Mouse (Mus musculus) adrenal gland, adult (tissue): ENCODE data around the gene Atrip.

Source experiments
- DNase-seq, 2 experiments: peaks; one replicate each; pipeline ENCODE4 v3.0.0; 2022 to 2023; ENCODE audit warnings: low spot score in 1 of 2; ENCODE audit not compliant: inconsistent age in 2 of 2

Atrip gene

DNA sequence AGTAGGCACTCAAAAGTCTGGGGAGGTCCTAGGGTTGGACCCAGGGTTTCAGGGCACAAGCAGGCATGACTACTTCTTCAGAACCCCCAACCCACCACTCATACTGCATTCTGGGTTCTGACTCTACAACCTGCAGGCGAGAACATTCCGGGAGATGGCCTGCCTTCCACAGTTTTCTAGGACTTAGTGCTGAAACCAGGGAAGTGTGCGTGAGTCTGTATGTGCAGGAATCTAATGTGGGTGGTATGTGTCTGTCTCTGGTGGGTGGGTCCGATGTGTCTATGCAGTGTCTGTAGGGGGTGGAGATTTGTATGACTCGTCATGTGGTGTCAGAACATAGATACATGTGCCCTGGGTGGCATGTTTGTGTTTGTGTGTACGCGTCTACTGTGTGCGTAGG, 24.4 kb upstream of the Atrip start:
- no peak for DNase-seq

DNA sequence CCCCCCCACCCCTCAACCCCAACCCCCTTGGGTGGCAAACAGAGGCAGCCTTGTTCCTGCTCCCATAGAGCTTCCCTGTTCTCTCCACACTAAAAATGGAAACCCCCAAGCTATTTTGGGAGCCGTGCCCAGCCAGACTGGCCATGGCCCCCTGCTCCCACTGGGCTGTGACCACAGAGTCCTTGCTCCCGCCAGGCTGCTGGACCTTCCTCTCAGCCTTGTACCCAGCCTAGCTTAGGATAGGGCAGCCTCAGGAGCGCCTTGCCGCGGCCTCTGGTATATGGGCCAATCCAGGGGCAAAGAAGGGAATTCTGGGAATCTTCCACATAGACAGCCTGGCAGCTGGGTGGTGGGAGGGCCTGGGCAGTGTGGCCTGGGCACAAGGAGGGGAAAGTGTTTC, 23.9 kb upstream of the Atrip start:
- peak; percentile 79 to 92 for DNase-seq

DNA sequence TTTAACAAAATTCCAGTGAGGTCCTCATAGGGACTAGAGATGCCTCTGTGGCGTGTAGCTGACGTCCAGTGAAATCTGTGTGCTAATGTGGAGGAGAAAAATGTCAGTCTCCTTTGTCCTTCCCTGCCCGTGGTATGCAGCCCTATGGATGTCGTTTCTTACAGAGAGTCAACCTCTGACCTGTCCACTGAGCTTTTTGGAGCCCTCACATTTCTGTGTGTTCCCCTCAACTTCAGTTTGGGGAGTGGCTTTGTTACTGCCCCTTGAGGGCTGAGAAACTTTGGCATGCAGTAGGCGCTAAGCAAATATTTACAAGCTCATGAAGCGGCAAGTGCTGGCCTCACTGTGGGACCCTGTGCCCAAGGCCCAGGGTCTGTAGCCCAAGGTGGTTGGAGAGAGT, 23.4 kb upstream of the Atrip start:
- DNase-seq = peak in 1 of 2 experiments; percentile 78

DNA sequence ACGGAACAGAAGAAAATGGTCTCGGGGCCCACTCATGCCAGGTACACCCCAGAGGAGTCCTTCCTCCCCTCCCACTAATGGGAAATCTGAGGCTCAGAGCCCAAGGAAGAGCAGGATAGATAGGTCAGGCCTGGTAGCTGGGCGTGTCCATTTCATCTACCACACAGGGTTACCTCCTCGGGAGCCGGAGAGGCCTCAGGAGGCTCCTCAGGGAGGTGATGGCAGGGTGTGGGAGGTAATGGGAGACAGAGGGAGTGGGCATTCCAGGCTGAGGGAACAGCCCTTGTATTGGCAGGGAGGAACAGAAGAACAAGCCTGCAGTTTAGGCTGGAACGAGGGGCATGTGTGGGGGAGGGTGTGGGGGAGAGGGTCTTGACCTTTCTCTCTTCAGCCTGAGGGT, 22.9 kb upstream of the Atrip start:
- DNase-seq = peak; percentile 57 to 84

DNA sequence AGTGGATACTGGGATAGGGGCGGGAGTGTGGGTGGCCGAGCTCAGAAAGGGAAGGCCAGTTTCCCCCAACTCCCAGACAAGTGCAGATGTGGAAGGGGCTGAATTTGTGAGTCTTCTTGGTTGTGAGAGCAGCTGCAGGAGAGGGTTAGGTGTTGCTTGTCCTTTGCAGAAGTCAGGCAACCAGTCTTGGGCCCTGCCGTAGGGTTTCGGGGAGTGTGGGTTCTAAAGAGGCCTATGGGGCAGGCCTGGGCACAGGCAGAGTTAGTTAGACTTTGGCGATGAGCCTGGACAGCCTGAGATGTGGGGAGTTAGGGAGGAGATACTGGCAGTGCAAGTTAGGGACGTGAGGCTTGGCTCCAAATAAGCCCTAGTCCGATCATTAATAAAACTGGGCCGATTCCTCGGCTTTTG, 22.3 kb upstream of the Atrip start:
- peak; percentile 59 to 86 for DNase-seq

DNA sequence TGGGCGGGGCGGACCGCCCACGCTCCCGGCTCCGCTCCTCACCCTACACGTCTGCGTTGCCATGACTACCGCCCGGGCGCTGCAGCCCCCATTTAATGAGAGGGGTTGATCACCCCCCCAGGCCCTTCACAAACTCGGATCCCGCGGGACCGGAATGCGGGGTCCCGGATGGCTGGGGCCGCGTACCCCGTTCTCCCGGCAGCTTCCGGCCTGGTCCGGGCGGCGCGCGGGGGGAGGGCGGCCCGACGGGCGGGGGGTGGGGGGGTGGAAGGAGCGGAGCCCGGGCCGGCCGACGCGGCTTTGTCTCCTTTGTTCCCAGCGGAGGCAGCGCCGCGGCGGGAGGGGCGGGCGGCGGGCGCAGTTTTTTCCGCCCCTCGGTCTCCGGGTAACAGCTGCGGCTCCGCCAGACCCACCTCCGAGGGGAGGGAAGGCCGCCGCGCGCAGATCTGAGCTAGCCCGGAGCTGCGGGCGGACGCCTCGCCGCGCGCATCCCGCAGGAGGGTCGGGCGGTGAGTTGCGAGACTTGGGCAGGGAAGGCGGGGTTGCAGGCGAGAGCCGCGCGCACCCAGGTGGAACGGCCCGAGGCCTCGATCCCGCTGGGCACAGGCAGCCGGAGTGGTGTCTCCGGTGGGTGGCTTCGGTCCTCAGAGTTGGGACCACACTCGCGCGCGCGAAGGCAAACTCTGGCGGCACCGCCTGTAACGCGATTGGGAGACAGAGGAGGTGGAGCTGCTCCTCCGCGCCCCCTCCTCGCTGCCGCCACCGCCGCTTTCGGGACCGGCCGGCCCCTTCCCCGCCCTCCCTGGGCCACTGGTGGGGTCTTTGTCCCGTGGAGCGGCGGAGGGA, 21.4 kb upstream of the Atrip start, which contains the start of gene Plxnb1:
Gene Plxnb1, plus strand, starts transcription at position 253 of the 846 bp plus-strand sequence.
- peak; percentile 84 to 93 for DNase-seq

DNA sequence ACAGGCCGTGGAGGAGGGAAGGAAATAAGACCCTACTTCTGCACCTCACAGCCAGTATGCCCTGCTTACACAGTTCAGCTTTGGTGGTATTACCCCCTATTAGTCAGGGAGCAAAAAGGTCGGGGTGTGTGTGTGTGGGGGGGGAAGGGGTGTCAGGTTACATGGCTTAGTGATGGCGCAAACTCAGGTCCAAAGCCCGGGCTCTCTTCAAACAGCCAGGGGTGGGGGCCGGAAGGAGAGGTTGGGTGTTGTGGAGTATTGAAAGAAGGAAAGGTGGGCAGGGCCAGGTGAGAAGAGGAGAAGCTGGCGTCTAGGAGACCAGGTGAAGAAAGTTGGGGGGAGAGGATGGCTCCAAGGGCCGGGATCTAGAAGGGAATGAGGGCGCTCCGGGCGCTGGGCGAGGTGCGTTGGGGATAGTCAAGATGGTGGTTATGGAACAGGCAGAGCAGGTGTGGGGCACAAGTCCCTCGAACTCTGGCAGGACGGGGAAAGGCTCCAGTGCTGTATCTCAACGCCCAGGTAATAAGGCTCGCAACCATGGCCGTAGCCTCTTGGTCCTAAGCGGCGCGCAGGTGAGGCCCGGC, 20.7 kb upstream of the Atrip start:
- no peak for DNase-seq

DNA sequence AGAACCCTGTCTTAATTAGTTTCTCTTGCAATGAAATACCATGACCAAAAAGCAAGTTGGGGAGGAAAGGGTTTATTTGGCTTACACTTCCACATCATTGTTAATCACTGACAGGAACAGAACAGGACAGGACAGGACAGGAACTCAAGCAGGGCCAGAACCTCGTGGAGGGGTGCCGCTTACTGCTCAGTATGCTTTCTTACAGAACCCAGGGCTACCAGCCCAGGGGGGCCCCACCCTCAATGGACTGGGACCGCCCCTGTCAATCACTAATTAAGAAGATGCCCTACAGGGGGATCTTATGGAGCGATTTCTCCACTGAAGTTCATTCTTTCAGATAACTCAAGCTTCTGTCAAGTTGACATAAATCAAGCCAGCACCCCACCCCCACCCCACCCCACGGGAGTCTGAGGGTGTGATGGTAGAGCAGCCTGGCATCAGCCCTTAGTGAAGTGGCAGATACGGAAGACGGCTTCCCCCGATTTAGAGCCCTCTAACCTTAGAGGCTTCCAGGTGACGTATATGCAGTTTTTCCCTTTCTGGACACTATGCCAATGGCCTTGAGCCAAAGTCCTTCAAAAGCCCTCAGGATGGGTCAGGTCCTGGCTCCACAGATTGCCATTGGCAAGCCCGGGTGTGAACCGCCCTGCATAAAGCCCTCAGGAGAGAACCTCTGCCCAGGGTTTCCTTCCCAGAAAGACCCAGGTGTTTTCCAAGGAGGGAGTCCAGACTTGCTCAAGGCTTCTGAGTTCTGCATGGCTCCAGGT, 20.0 kb upstream of the Atrip start:
- DNase-seq = peak; percentile 64 to 86

DNA sequence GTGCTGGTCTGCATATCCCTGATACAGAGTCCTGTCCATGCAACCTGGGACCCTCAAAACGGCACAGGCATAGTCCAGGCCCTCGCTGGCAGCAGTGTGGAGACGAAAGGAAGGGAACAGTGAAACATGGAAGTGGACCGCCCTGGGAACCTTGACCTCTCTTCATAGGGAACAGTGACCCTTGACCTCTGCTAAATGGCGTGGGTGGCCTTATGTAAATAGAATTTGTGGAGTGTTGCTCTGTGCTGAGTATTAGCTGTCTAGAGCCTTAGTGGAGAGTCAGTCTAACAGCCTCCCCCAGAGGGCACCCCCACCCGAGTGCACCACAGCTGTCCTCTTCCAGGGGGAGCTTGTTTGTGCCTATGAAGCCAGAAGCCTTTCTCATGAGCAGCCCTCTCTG, 18.9 kb upstream of the Atrip start:
- DNase-seq = no peak

DNA sequence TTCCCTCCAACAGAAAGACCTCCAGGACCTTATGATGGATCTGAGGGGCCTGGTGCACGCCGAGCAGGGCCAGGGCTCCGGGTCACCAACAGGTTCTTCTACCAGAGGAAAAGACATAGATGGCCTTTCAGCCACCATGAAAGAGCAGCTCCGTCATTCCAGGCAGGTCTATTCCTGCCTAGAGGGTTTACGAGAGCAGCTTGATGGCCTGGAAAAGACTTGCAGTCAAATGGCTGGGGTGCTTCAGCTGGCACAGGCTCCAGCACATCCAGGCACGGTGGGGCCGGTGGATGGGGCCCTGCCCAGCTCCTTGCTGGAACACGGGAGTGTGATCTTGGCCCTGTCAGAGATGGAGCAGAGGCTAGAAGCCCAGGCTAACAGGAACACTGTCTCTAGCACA, 17.9 kb upstream of the Atrip start:
- peak in 1 of 2 experiments; percentile 26 for DNase-seq

DNA sequence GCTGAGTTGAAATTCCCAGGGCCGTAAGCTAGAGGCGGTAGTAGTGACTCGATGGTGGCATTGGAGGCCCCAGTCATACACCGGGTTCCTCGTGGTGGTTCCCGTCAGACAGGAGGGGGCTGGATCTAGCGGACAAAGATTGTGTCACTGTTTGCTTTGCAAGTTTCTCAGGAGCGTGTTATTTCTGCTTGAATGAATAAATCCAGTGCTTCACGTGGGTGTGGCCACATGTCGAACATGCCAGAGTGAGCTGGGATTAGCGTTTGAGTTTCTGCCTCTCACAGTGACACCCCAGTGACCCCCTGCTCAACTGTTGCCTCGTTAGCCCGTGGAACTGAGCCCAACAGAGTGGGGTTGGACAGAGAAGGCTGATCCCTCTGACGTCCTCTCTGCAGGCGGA, 16.5 kb upstream of the Atrip start:
- peak in 1 of 2 experiments; percentile 24 for DNase-seq

DNA sequence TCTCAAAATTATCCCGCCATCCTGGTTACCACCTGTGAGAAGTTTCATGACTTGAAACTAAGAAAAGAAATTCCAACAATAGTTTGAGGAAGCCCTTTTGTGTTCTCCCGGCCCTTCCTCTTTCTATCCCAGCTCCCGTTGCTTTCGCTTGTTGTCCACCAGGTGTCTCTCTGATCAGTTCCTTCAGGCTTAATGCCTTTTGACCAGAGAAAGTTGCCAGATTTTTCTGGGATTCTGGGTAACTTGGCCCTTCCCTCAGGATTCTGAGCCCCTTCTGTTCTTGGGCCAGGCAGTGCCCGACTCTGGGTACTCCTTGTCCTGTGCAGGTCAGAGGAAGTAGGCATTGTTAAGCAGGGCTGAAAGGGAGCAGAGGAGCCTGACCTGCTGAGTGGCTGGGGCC, 14.1 kb upstream of the Atrip start:
- peak in 1 of 2 experiments; percentile 84 for DNase-seq

DNA sequence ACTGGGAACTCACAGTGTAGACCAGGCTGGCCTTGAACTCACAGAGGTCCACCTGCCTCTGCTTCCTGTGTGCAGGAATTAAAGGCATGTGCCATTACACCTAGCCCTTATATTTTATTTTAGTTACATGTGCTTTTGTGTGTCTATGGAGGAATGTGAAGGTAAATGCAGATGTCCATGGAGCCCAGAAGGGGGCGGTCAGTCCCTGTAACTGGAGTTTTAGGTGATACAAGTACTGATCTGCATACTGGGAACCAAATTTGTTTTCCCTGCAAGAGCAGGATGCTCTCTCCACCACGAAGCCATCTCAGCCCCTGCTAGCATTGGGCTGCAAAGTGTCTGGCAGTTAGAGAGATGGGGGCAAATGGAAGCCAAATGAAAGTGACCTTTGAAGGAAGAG, 11.0 kb upstream of the Atrip start:
- peak in 1 of 2 experiments; percentile 52 for DNase-seq

DNA sequence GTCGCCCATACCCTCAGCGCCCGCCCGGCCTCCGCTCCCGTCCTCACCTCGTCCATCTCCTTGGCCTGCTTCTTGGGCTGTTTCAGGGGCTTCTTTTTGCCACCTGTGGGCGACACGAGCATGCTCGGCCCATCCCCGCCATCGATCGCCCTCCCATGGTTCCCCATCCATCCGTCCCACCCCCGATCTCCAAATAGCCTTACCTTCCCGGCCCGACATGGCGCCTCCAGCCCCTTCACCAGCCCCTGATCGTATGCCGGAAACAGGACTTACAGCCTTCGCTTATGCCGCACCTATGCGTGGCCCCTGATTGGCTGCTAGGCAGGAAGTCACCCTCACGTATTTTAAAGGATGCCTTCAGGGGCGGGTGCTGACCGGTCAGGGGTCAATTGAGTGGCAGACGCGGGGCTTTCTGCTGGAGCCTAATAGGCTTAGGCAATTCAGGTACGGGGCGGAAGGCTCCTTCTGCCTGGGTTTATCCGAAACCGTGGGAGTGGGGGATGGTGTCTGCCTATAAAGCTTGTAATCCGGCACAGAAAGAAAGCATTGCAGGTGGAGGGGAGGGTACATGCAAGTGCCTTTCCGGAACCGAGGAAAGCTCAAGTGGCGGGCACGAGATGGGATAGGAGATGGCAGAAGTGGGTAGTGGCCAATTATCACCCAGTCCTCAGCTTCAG, 8.3 kb upstream of the Atrip start, which contains the start of the genes Ccdc51 and Tma7:
Gene Ccdc51, plus strand, starts transcription at position 370 of the 677 bp plus-strand sequence.
Gene Tma7, minus strand, starts transcription at position 464 of the 677 bp plus-strand sequence.
- DNase-seq = peak; percentile 91 to 97

DNA sequence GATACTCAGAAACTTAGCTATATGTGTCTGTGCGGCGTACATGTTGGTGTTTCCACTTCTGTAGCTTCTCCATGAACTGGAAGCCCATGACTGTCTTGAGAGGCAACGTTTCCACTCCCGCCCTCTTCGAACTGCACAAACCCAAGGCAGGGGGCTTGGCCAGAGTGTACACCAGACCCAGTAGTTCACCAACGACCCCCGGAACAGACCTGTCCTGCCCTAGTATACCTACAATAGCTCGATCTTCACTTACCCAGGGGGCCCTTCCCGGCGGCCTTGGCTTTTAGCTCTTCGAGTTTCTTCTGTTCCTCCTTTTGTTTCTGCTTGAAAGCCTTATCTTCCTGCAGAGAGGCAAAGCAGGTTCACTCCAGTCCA, 7.8 kb upstream of the Atrip start:
- no peak for DNase-seq

DNA sequence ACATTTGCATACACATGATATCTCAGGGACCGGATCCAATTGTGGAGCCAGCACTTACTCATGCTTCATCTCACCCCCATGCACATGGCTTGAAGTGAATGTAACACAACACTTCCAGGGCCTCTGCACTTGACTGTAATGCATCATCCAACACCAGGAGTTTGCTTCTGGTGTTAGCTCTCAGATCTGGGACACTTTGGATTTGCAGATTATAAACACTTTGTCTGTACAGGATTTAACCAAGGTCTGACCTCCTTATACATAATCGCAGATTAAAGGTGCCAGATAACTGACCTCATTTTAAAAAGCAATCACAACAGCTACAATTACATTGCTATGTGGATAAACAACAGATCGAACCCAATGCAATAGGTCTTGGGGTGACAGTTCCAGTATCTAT, 6.6 kb upstream of the Atrip start:
- peak in 1 of 2 experiments; percentile 46 for DNase-seq

DNA sequence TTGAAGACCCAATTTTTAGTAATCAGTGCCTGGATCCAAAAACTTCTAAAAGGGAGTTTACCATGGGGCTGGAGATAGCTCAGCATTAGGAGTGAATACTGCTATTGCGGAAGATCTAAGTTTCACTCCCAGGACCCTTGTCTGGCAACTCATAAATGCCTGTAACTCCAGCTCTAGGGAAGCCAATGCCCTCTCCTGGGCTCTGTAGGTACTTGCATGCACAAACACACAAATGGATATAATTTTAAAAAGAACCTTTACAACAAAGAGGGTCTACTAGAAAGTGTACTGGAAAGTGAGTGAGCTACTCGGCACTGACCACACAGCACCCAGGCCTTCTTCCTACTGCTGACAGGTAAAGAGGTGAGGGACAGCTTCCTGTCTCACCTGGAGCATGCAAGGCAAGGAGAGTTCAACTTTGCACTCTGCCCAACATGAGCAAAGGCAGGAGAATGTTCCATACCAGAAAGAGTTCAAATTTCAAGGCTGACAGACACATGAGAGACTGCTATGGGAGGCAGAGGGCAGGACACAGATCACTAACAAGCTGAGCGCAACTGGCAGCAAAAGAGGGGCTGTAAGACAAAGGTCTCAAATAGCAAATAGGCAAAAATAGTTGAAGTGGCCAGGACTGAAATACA, 5.7 kb downstream of the Atrip start:
- no peak for DNase-seq

DNA sequence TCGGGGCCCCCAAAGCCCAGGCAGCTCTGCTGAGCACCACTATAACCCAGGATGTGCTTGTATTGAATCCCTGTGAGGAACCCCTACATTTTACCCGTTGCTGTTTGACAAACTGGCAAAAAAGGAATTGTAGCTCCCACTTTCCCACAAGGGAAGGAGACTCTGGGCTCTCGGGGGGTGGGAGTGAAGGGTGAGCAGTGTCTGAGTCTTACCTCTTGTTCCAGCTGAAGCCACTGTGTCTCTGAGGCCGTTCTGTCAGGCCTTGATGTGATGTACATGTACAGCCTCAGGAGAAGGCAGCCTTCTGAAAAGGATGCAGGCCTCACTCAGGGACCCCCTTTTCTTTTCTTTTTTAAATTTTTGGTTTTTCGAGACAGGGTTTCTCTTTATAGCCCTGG, 13.0 kb downstream of the Atrip start:
- DNase-seq = peak in 1 of 2 experiments; percentile 12

DNA sequence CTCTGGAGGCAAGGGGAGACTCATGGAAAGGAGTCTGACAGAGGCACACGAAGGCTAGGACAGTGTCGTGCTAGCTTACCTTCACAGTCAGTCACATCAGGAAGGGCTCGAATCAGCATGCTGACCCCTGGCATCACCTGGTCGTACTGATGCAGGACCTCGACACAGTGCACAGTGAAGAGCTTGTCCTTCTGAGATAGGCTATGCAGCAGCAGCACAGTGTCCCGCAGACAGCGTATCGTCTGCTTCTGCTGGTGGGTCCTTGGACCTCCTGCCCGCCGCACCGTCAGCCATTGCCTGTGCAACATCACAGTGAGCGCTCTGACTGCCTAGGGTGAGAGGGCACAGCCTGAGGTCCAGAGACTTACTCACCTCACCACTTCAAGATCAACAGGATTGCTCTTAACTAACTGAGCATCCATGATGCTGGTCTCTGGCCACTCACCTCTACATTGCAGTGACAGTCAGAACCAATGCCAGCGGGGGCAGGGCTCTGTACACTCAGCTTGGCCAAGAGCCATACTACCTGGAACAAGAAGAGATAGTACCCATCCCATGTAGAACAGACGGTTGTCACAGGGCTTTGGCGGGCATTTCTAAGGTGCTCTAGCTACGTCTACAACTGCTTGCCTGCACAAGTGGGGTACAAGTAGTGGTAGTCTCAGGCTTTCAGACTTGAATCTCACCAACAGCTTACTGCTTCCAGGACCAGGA, 13.6 kb downstream of the Atrip start:
- peak in 1 of 2 experiments; percentile 42 for DNase-seq
